Mouse (Mus musculus): ENCODE data around the gene Acat3. TPM values are rescaled to one million over a fixed set of nuclear protein-coding genes. Genes with fewer than 3 reads are reported as not detected.
"Not testable (repeated sequence)": the region's sequence is repeated elsewhere in the genome, so short reads cannot be mapped to it uniquely, and the experiment has no call there.

Gene Acat3
- total RNA-seq, 2 experiments from 2014 or later: 0.51 TPM; not detected in 1

GRCm38 (mm10) chr17:12921073-12921472 is 19.3 kb downstream of the Acat3 start:
- ATAC-seq (ENCODE audit: poor library complexity, severe bottlenecking): peak; percentile 52

GRCm38 (mm10) chr17:12916588-12917380 is 23.6 kb downstream of the Acat3 start:
- ATAC-seq (ENCODE audit: poor library complexity, severe bottlenecking): peak; percentile 25

- ATAC-seq (ENCODE audit: poor library complexity, severe bottlenecking): peak; percentile 96
Measured at GRCm38 (mm10) chr17:12915881-12916583, 24.4 kb downstream of the Acat3 start, which contains the start of gene Mrpl18. Gene Mrpl18 (minus strand): TSS chr17:12916345.

GRCm38 (mm10) chr17:12915488-12915880 is 24.9 kb downstream of the Acat3 start, which contains the start of gene Tcp1:
Gene Tcp1 (plus strand): TSS chr17:12915701.
- peak; percentile 9; the same call in 1 of the 2 replicates for ATAC-seq (ENCODE audit: poor library complexity, severe bottlenecking)

- no peak for ATAC-seq (ENCODE audit: poor library complexity, severe bottlenecking)
Measured at GRCm38 (mm10) chr17:12910391-12910790, 30.0 kb downstream of the Acat3 start.

- ATAC-seq (ENCODE audit: poor library complexity, severe bottlenecking): no peak
Measured at GRCm38 (mm10) chr17:12909361-12910280, 30.8 kb downstream of the Acat3 start, which contains the start of gene Pnldc1. Gene Pnldc1 (minus strand): TSS chr17:12910230.

- ATAC-seq (ENCODE audit: poor library complexity, severe bottlenecking): no peak
Measured at GRCm38 (mm10) chr17:12906436-12906835, 34.0 kb downstream of the Acat3 start.

GRCm38 (mm10) chr17:12905810-12906209 is 34.6 kb downstream of the Acat3 start:
- ATAC-seq (ENCODE audit: poor library complexity, severe bottlenecking): no peak

- no peak for ATAC-seq (ENCODE audit: poor library complexity, severe bottlenecking)
Measured at GRCm38 (mm10) chr17:12904349-12904748, 36.1 kb downstream of the Acat3 start.

- no peak for ATAC-seq (ENCODE audit: poor library complexity, severe bottlenecking)
Measured at GRCm38 (mm10) chr17:12903372-12904333, 36.7 kb downstream of the Acat3 start.

- no peak for ATAC-seq (ENCODE audit: poor library complexity, severe bottlenecking)
Measured at GRCm38 (mm10) chr17:12902291-12902690, 38.1 kb downstream of the Acat3 start.

GRCm38 (mm10) chr17:12898607-12899006 is 41.8 kb downstream of the Acat3 start:
- not testable (repeated sequence) for ATAC-seq (ENCODE audit: poor library complexity, severe bottlenecking)

GRCm38 (mm10) chr17:12897674-12898073 is 42.7 kb downstream of the Acat3 start:
- ATAC-seq (ENCODE audit: poor library complexity, severe bottlenecking): no peak

GRCm38 (mm10) chr17:12892033-12892432 is 48.4 kb downstream of the Acat3 start:
- no peak for ATAC-seq (ENCODE audit: poor library complexity, severe bottlenecking)

- no peak for ATAC-seq (ENCODE audit: poor library complexity, severe bottlenecking)
Measured at GRCm38 (mm10) chr17:12891054-12891453, 49.3 kb downstream of the Acat3 start.

GRCm38 (mm10) chr17:12887021-12887775 is 53.2 kb downstream of the Acat3 start:
- ATAC-seq (ENCODE audit: poor library complexity, severe bottlenecking): no peak

- ATAC-seq (ENCODE audit: poor library complexity, severe bottlenecking): no peak
Measured at GRCm38 (mm10) chr17:12886620-12887019, 53.8 kb downstream of the Acat3 start.

GRCm38 (mm10) chr17:12881216-12881615 is 59.2 kb downstream of the Acat3 start:
- ATAC-seq (ENCODE audit: poor library complexity, severe bottlenecking): no peak

- peak; percentile 90 for ATAC-seq (ENCODE audit: poor library complexity, severe bottlenecking)
Measured at GRCm38 (mm10) chr17:12880178-12880577, 60.2 kb downstream of the Acat3 start.

Data from megakaryocyte, adult 5-6 weeks (primary cell).